Mouse (Mus musculus): ENCODE measurements around the gene Map3k21. TPM values are rescaled to one million over a fixed set of nuclear protein-coding genes. Genes with fewer than 3 reads are reported as not detected.

The Map3k21 gene
- total and polyA plus RNA-seq, 2 experiments from 2014 or later: 0.98 to 2.8 TPM

DNA sequence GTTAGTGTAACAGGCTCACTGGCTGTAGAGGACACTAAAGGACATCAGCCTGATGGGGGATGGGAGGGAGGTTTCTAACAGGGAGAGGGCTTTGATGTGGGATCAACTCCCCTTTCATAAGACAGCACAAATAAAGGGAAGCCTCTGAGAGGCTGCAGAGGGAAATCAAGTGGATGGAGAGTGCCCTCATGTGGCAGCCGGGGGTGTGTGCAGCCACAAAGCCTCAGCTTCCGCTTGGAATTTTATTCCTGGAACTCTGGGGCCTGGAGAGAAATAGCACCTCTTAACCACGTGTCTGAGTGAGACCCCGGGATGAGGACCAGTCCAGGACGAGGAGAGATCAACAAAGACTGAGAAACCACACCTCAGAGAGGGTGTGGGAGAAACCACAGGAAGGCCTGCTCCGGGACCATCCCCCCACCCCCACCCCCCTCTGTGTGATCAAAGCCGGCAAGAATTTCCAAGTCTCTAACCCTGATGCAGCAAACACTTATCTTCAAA is 39.4 kb upstream of the Map3k21 start:
- H3K9ac ChIP-seq (replicated peaks; ENCODE audit: low read length, poor library complexity, severe bottlenecking): no peak overlapping the region
- 0 out of 2 replicates have a peak overlapping the region, but pooled peaks have one; percentile 8 for H3K27ac ChIP-seq (ENCODE audit: low read depth, low read length)
- H3K9me3 ChIP-seq (ENCODE audit: low read length): no peaks in the 10 kb centered on the region
- 2% methylated on average over 7 of the region's 7 CpGs for WGBS
- ATAC-seq (ENCODE audit: low FRiP score) (peak; percentile 82), DNase-seq (ENCODE audit: low spot score) (peak; percentile 82)
- H3K4me3 ChIP-seq (ENCODE audit: low read depth, low read length): no peak overlapping the region
- H3K27me3 ChIP-seq (ENCODE audit: insufficient read depth, low read length): no peaks in the 10 kb centered on the region
- no peak overlapping the region for H3K4me2 ChIP-seq (ENCODE audit: low read depth, low read length, poor library complexity, severe bottlenecking)
- peak; percentile 95 for TF ChIP-seq CTCF (IDR thresholded peaks at IDR 0.05)
- peaks cover 15% of the 10 kb centered on the region for H3K36me3 ChIP-seq (ENCODE audit: insufficient read depth, low read length)
- no peaks in the 10 kb centered on the region for H3K4me1 ChIP-seq (ENCODE audit: insufficient read depth, low read length)

DNA sequence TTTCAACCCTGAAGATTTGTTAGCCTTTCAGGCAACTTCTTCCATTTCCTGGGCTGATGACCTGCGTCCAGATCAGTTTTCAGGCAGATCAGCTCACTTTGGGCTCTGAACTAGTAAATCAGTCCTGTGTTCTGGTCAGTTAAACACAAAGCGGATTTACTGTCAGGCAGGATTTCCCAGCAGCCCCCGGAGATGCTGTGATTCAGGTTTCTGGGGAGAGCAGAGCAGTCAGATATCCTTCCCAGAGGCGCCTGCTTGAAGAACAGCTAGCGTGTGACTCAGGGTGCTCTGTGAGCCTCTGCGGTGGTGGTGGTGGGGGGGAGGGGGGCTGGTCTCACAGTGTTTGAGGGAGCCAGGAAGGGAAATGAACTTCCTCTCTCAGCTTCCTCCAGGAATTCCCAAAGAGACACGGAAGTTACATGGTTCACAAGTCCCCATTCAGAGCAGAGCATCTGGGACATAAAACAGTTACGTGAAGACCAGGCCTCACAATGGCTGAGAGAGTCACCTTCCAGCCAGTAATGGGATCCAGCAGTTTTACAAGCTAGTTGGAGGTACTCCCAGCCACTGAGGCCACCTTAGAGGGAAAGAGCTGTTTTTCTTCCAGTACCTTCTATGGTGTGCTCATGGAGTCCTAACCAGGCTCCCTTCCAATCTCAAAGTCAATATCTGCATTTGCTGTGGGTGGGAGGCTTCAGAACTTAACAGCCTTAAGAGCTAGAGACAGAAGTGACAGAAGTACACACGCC is 37.6 kb upstream of the Map3k21 start:
- Histone ChIP-seq H3K9ac (replicated peaks; ENCODE audit: low read length, poor library complexity, severe bottlenecking) (no peak overlapping the region), H3K4me2 (ENCODE audit: low read depth, low read length, poor library complexity, severe bottlenecking) (no peak overlapping the region), H3K27ac (ENCODE audit: low read depth, low read length) (no peak overlapping the region), H3K4me1 (ENCODE audit: insufficient read depth, low read length) (no peaks in the 10 kb centered on the region), H3K27me3 (ENCODE audit: insufficient read depth, low read length) (no peaks in the 10 kb centered on the region), H3K9me3 (ENCODE audit: low read length) (no peaks in the 10 kb centered on the region), H3K36me3 (ENCODE audit: insufficient read depth, low read length) (peaks cover 17% of the 10 kb centered on the region), H3K4me3 (ENCODE audit: low read depth, low read length) (no peak overlapping the region)
- TF ChIP-seq CTCF (IDR thresholded peaks at IDR 0.05): no peak
- WGBS: 64% methylated on average over 9 of the region's 9 CpGs
- ATAC-seq (ENCODE audit: low FRiP score) (no peak), DNase-seq (ENCODE audit: low spot score) (no peak)

DNA sequence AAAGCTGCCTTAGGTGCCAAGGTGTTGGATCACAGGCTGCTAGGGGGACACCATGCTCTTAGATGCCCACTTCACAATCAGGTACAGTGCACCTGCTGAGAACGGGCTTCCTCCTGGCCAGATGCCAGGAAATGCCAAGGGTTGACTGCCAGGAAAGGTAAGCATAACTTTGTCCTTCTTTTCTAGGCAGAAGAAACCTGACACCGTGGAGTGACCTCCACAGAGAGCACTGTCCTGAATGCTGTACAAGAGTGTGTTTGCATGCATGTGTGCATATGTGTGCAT is 37.1 kb upstream of the Map3k21 start:
- Histone ChIP-seq H3K4me1 (ENCODE audit: insufficient read depth, low read length) (no peaks in the 10 kb centered on the region), H3K27ac (ENCODE audit: low read depth, low read length) (no peak overlapping the region), H3K9ac (replicated peaks; ENCODE audit: low read length, poor library complexity, severe bottlenecking) (no peak overlapping the region), H3K27me3 (ENCODE audit: insufficient read depth, low read length) (no peaks in the 10 kb centered on the region), H3K4me3 (ENCODE audit: low read depth, low read length) (no peak overlapping the region), H3K9me3 (ENCODE audit: low read length) (no peaks in the 10 kb centered on the region), H3K4me2 (ENCODE audit: low read depth, low read length, poor library complexity, severe bottlenecking) (no peak overlapping the region), H3K36me3 (ENCODE audit: insufficient read depth, low read length) (peaks cover 16% of the 10 kb centered on the region)
- TF ChIP-seq CTCF (IDR thresholded peaks at IDR 0.05): no peak
- DNase-seq (ENCODE audit: low spot score) (no peak), ATAC-seq (ENCODE audit: low FRiP score) (no peak)
- WGBS: 84% methylated on average over 2 of the region's 2 CpGs

DNA sequence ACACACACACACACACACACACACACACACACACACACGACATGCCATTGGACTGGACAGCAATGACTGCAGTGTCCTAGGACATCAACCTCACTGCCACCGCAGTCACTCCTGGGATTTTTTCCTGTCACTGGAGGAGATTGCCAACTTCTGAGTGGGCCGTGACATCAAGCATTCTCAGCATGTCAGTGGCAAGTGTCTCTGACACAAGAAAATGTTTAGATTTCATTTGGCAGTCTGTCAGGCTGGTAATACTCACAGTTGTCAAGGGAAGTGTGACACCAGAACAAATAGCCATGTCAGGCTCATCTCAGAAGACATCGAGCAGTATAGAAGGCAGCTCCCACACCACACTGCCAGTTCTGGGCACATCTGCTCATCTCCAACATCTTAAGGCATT is 29.8 kb upstream of the Map3k21 start:
- WGBS: 62% methylated on average over 3 of the region's 4 CpGs
- H3K9me3 ChIP-seq (ENCODE audit: low read length): no peaks in the 10 kb centered on the region
- H3K4me3 ChIP-seq (ENCODE audit: low read depth, low read length): no peak overlapping the region
- no peak for ATAC-seq (ENCODE audit: low FRiP score)
- DNase-seq (ENCODE audit: low spot score): no peak
- no peak for TF ChIP-seq CTCF (IDR thresholded peaks at IDR 0.05)
- no peak overlapping the region for H3K4me2 ChIP-seq (ENCODE audit: low read depth, low read length, poor library complexity, severe bottlenecking)
- H3K9ac ChIP-seq (replicated peaks; ENCODE audit: low read length, poor library complexity, severe bottlenecking): no peak overlapping the region
- H3K27ac ChIP-seq (ENCODE audit: low read depth, low read length): no peak overlapping the region
- peaks cover 27% of the 10 kb centered on the region for H3K36me3 ChIP-seq (ENCODE audit: insufficient read depth, low read length)
- H3K4me1 ChIP-seq (ENCODE audit: insufficient read depth, low read length): no peaks in the 10 kb centered on the region
- H3K27me3 ChIP-seq (ENCODE audit: insufficient read depth, low read length): no peaks in the 10 kb centered on the region

DNA sequence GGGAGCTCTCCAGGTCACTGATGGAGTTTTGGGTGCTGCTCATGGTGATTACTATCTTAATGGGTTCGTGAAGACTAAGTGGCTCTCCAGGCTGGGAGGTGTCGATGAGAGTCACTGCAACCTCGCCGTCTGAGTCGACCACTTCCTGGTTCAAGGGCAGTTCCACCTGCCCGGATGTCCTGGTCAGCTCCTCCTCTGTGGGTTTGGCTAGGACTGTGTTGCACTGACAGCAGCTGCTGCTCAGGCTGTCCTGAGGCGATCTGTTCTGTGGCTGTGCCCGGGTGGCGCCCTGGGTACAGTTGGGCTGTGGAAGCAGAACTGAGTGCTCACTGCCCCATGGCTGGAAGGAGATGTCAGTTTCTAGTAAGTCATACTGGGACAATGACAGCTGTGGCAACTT is 22.7 kb upstream of the Map3k21 start:
- Histone ChIP-seq H3K4me3 (ENCODE audit: low read depth, low read length) (no peak overlapping the region), H3K9ac (replicated peaks; ENCODE audit: low read length, poor library complexity, severe bottlenecking) (no peak overlapping the region), H3K9me3 (ENCODE audit: low read length) (no peaks in the 10 kb centered on the region), H3K27ac (ENCODE audit: low read depth, low read length) (no peak overlapping the region), H3K4me1 (ENCODE audit: insufficient read depth, low read length) (no peaks in the 10 kb centered on the region), H3K36me3 (ENCODE audit: insufficient read depth, low read length) (peaks cover 60% of the 10 kb centered on the region), H3K27me3 (ENCODE audit: insufficient read depth, low read length) (no peaks in the 10 kb centered on the region), H3K4me2 (ENCODE audit: low read depth, low read length, poor library complexity, severe bottlenecking) (no peak overlapping the region)
- WGBS: 95% methylated on average over 9 of the region's 9 CpGs
- ATAC-seq (ENCODE audit: low FRiP score) (no peak), DNase-seq (ENCODE audit: low spot score) (no peak)
- TF ChIP-seq CTCF (IDR thresholded peaks at IDR 0.05): no peak

DNA sequence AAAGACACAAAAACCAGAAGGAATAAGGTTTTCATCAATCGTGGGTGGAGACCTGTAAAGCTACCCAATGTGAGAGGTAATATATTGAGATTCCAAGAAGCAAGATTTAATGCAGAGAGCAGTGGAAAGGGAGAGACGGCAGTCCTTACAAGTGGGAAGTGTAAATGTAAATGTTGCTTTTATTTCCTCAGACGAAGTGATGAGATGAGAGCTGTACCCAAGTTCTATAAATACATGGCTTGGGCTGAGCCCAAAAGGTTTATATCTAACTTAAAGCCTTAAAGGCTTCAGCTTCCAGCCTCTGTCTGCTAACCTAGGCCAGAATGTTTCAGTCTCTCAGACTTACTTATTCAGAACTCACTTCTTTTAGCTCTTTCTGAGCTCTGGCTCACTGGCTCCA is 20.3 kb upstream of the Map3k21 start:
- no peaks in the 10 kb centered on the region for H3K27me3 ChIP-seq (ENCODE audit: insufficient read depth, low read length)
- WGBS: 92% methylated on average over 3 of the region's 3 CpGs
- no peak for TF ChIP-seq CTCF (IDR thresholded peaks at IDR 0.05)
- no peak overlapping the region for H3K4me2 ChIP-seq (ENCODE audit: low read depth, low read length, poor library complexity, severe bottlenecking)
- no peaks in the 10 kb centered on the region for H3K4me1 ChIP-seq (ENCODE audit: insufficient read depth, low read length)
- no peak overlapping the region for H3K27ac ChIP-seq (ENCODE audit: low read depth, low read length)
- DNase-seq (ENCODE audit: low spot score) (no peak), ATAC-seq (ENCODE audit: low FRiP score) (no peak)
- H3K36me3 ChIP-seq (ENCODE audit: insufficient read depth, low read length): peaks cover 53% of the 10 kb centered on the region
- no peaks in the 10 kb centered on the region for H3K9me3 ChIP-seq (ENCODE audit: low read length)
- no peak overlapping the region for H3K9ac ChIP-seq (replicated peaks; ENCODE audit: low read length, poor library complexity, severe bottlenecking)
- H3K4me3 ChIP-seq (ENCODE audit: low read depth, low read length): no peak overlapping the region
